In genomic region chr8:71676020-71676741, GRCm38 (mm10) we compare ENCODE assay signal across 8 mouse cellular contexts. TPM values are rescaled to one million over a fixed set of nuclear protein-coding genes. Genes with fewer than 3 reads are reported as not detected.
A peak's percentile ranks its signal among the peaks of the same experiment; 100 is the strongest.
DNase-seq lines count a peak whose midpoint lies in the region; ATAC-seq lines count a peak whose summit lies in the region.

TSS of gene Jak3 (plus strand) at chr8:71676296.

- H3K4me1 ChIP-seq in intestine, embryonic 16.5 days (ENCODE audit: control insufficient read depth, insufficient read depth, low read length), result peaks cover 29% of the 10 kb centered on the region
- peaks cover 36% of the 10 kb centered on the region for H3K4me1 ChIP-seq in liver, embryonic 15.5 days (replicated peaks)
- H3K4me1 ChIP-seq in neural tube, embryonic 13.5 days (replicated peaks), result peaks cover 32% of the 10 kb centered on the region

- peaks cover 12% of the 10 kb centered on the region for H3K27me3 ChIP-seq in intestine, embryonic 16.5 days (replicated peaks; ENCODE audit: control insufficient read depth, insufficient read depth, low read length)
- peaks cover 20% of the 10 kb centered on the region for H3K27me3 ChIP-seq in liver, embryonic 15.5 days
- H3K27me3 ChIP-seq in neural tube, embryonic 13.5 days, result peaks cover 75% of the 10 kb centered on the region

- ATAC-seq in granulocyte monocyte progenitor cell, adult 5-6 weeks (replicated peaks; ENCODE audit: poor library complexity, severe bottlenecking), result peak; percentile 45
- peak; percentile 64 for ATAC-seq in intestine, embryonic 16.5 days
- ATAC-seq in liver, embryonic 15.5 days (ENCODE audit: insufficient read depth), result peak; percentile 65
- no peak; the same call in 1 of the 2 replicates for ATAC-seq in neural tube, embryonic 13.5 days (ENCODE audit: low read depth)

- H3K9me3 ChIP-seq in intestine, embryonic 16.5 days (ENCODE audit: control insufficient read depth, low read length), result no peaks in the 10 kb centered on the region
- H3K9me3 ChIP-seq in liver, embryonic 15.5 days (replicated peaks), result no peaks in the 10 kb centered on the region
- H3K9me3 ChIP-seq in neural tube, embryonic 13.5 days, result no peaks in the 10 kb centered on the region

- WGBS in intestine, embryonic 16.5 days, result 3% methylated on average over 36 of the region's 40 CpGs
- WGBS in liver, embryonic 15.5 days (ENCODE audit: insufficient replicate concordance), result 2% methylated on average over 40 of the region's 40 CpGs
- WGBS in neural tube, embryonic 13.5 days, result 2% methylated on average over 40 of the region's 40 CpGs

- H3K27ac ChIP-seq in intestine, embryonic 16.5 days (ENCODE audit: low read length), result peak within 1 kb of the TSS; percentile 87
- peak within 1 kb of the TSS; percentile 79 for H3K27ac ChIP-seq in liver, embryonic 15.5 days (replicated peaks)
- peak within 1 kb of the TSS; percentile 42 for H3K27ac ChIP-seq in neural tube, embryonic 13.5 days (replicated peaks)

- H3K4me3 ChIP-seq in intestine, embryonic 16.5 days (ENCODE audit: low read length), result peak within 1 kb of the TSS; percentile 79
- H3K4me3 ChIP-seq in liver, embryonic 15.5 days (replicated peaks), result peak within 1 kb of the TSS; percentile 71
- peak within 1 kb of the TSS; percentile 57 for H3K4me3 ChIP-seq in neural tube, embryonic 13.5 days

- peak within 1 kb of the TSS; percentile 84 for H3K4me2 ChIP-seq in intestine, embryonic 16.5 days (ENCODE audit: low read depth, low read length)
- H3K4me2 ChIP-seq in liver, embryonic 15.5 days, result peak within 1 kb of the TSS; percentile 88
- peak within 1 kb of the TSS; percentile 84 for H3K4me2 ChIP-seq in neural tube, embryonic 13.5 days

- H3K9ac ChIP-seq in intestine, embryonic 16.5 days (ENCODE audit: low read depth, low read length), result peak within 1 kb of the TSS; percentile 88
- peak within 1 kb of the TSS; percentile 74 for H3K9ac ChIP-seq in liver, embryonic 15.5 days
- H3K9ac ChIP-seq in neural tube, embryonic 13.5 days, result peak within 1 kb of the TSS; percentile 78

- no peaks in the 10 kb centered on the region for H3K36me3 ChIP-seq in intestine, embryonic 16.5 days (ENCODE audit: control insufficient read depth, insufficient read depth, low read length)
- peaks cover 7% of the 10 kb centered on the region; the same call in 1 of the 2 replicates for H3K36me3 ChIP-seq in liver, embryonic 15.5 days (replicated peaks)
- no peaks in the 10 kb centered on the region for H3K36me3 ChIP-seq in neural tube, embryonic 13.5 days

- DNase-seq in B cell, adult 2 months, result peak; percentile 68 to 77
- DNase-seq in MN1 (ENCODE audit: low spot score), result peak; percentile 59
- DNase-seq in cerebellum, adult 8-10 months, result peak; percentile 72
- DNase-seq in urinary bladder, postnatal 14 days (ENCODE audit: low spot score), result peak; percentile 66

RNA-seq across cellular contexts. Expression of gene Jak3, which starts in this region (rescaled TPM):
- total RNA-seq in granulocyte monocyte progenitor cell, adult 5-6 weeks (2014; fragmentation: Nextera tagmentation), result 10.9 and 17.5 TPM in 2 replicates
- total RNA-seq in granulocyte monocyte progenitor cell, adult 5-6 weeks (2017), result 7.2 and 8.1 TPM in 2 replicates
- 11.5 and 13.5 TPM in 2 replicates for polyA plus RNA-seq in intestine, embryonic 16.5 days (2015; fragmentation: Nextera tagmentation; extraction: Ambion mirVana)
- 6.4 and 6.9 TPM in 2 replicates for polyA plus RNA-seq in liver, embryonic 15.5 days (2015; fragmentation: Nextera tagmentation; extraction: Ambion mirVana)
- 3.9 and 4.0 TPM in 2 replicates for polyA plus RNA-seq in neural tube, embryonic 13.5 days (2015; fragmentation: Nextera tagmentation; extraction: Ambion mirVana)
